Mouse (Mus musculus) lung, embryonic 16.5 days (tissue): ENCODE data around the gene Dennd1b. TPM values are rescaled to one million over a fixed set of nuclear protein-coding genes. Genes with fewer than 3 reads are reported as not detected.

Source experiments
- ATAC-seq: fragments of 200-750 bp; cut with Nextera tagmentation; 2 replicates; pipeline ENCODE4 v1.8.0; 2017; ENCODE audit warnings: low read depth, mild to moderate bottlenecking, moderate library complexity
- H3K27ac ChIP-seq: fragments of 300-500 bp; sonication (generic); 2 replicates; pipeline ENCODE4 v1.5.1; 2014; ENCODE audit warnings: mild to moderate bottlenecking, control low read depth, low read length
- H3K27me3 ChIP-seq: fragments of 300-500 bp; sonication (generic); 2 replicates; pipeline ENCODE4 v1.6.1; 2014; ENCODE audit warnings: low read depth, low read length, mixed read lengths; ENCODE audit not compliant: control insufficient read depth, insufficient read depth
- H3K36me3 ChIP-seq: fragments of 300-500 bp; sonication (generic); 2 replicates; pipeline ENCODE4 v1.6.1; 2014; ENCODE audit warnings: low read length; ENCODE audit not compliant: control insufficient read depth, insufficient read depth
- H3K4me1 ChIP-seq: fragments of 300-500 bp; sonication (generic); replicated peaks from 2 replicates; pipeline ENCODE4 v1.6.1; 2014; ENCODE audit warnings: low read length, mixed read lengths; ENCODE audit not compliant: control insufficient read depth, insufficient read depth
- H3K4me2 ChIP-seq: fragments of 300-500 bp; sonication (generic); 2 replicates; pipeline ENCODE4 v1.6.1; 2014; ENCODE audit warnings: low read depth, low read length, control low read depth
- H3K4me3 ChIP-seq: fragments of 300-500 bp; sonication (generic); 2 replicates; pipeline ENCODE4 v1.5.1; 2014; ENCODE audit warnings: mild to moderate bottlenecking, low read length, control low read depth
- H3K9ac ChIP-seq: fragments of 300-500 bp; sonication (generic); 2 replicates; pipeline ENCODE4 v1.6.1; 2014; ENCODE audit warnings: low read length, control low read depth
- H3K9me3 ChIP-seq: fragments of 300-500 bp; sonication (generic); 2 replicates; pipeline ENCODE4 v1.6.1; 2016; ENCODE audit warnings: low read length; ENCODE audit not compliant: control insufficient read depth
- WGBS: fragments of 180-500 bp; shearing (Covaris S2); extraction: QIAGEN DNeasy Blood & Tissue Kit; methylation state at CpG from one replicate; pipeline ENCODE4 v1.1.7; 2014; 5-methylcytosine and 5-hydroxymethylcytosine counted together
- polyA plus RNA-seq: library from polyadenylated mRNA; unstranded; fragments of >200 nt; fragmentation: Nextera tagmentation; extraction: Ambion mirVana; gene quantifications from 2 replicates; pipeline ENCODE4 v1.2.1, GENCODE M21; 2015

Dennd1b gene
- polyA plus RNA-seq, 1 experiment from 2014 or later = 9.1 TPM

DNA sequence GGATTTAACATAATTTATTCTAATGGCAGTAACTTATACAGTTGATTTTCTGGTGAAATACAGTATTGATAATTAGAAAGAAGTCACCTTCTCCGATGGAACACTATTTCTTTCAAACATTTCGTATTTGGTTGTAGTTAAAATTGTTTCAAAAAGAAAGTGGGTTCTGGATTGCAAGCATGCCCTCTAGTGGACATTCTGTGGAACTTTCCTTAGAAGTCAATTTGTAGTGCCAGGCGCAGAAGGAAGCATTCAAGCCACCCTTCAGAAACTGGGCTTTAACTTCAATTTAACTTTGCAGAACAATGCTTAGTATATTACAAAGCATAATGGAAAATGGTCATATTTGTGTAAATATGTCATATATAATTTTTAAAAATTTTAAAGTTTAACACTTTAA lies 193.2 kb downstream of the Dennd1b start:
- Histone ChIP-seq H3K4me2 (no peak overlapping the region), H3K27me3 (no peaks in the 10 kb centered on the region), H3K36me3 (no peaks in the 10 kb centered on the region), H3K9me3 (no peaks in the 10 kb centered on the region), H3K9ac (no peak overlapping the region), H3K4me3 (no peak overlapping the region), H3K4me1 (peaks cover 4% of the 10 kb centered on the region; the same call in 1 of the 2 replicates), H3K27ac (no peak overlapping the region)
- ATAC-seq = no peak
- WGBS = 22% methylated on average over 3 of the region's 3 CpGs

DNA sequence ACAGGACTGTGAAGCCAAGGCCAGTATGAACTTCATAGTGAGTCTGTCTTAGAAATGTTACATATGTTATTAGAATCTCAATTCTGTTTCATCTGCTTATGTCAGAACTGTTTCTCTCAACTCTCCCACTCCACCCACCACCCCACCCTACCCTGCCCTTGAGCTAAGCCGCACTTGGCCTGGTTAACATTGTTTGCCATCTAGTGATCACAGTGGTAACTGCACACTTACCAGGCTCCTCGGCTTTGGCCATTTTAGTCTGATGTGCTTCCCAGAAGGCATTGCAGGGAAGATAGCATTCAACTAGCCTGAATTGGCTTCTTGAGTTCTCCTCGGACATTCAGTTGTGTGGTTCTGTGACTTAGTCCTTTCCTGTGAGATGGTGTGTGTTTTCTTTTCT lies 198.4 kb downstream of the Dennd1b start:
- Histone ChIP-seq H3K4me3 (no peak overlapping the region), H3K9me3 (no peaks in the 10 kb centered on the region), H3K36me3 (no peaks in the 10 kb centered on the region), H3K4me1 (peaks cover 4% of the 10 kb centered on the region; the same call in 1 of the 2 replicates), H3K9ac (no peak overlapping the region), H3K27ac (no peak overlapping the region), H3K4me2 (no peak overlapping the region), H3K27me3 (no peaks in the 10 kb centered on the region)
- no peak for ATAC-seq
- 47% methylated on average over 3 of the region's 3 CpGs for WGBS

DNA sequence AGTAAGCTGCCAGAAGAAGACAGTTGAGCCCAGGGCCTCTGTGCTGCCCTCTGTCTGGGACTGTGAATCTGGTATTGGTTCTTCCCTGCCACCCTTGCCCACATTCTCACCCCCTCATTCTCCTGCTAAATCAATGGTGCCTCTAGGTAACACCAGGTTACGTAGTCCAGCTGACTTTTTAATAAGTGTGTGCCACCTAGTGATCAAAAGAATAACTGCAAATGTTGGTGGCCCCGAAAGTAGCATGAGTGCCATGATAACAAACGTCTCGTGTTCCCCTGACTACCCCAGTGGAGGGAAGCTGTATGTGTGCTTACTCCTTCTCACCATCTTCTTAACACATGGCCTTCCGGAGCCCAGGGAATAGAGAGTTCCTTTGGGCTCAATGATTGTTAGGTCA lies 199.6 kb downstream of the Dennd1b start:
- no peak overlapping the region for H3K9ac ChIP-seq
- 27% methylated on average over 5 of the region's 5 CpGs for WGBS
- H3K4me1 ChIP-seq = peaks cover 4% of the 10 kb centered on the region; the same call in 1 of the 2 replicates
- ATAC-seq = peak; percentile 46
- H3K4me3 ChIP-seq = no peak overlapping the region
- no peak overlapping the region for H3K27ac ChIP-seq
- H3K4me2 ChIP-seq = no peak overlapping the region
- no peaks in the 10 kb centered on the region for H3K36me3 ChIP-seq
- H3K9me3 ChIP-seq = no peaks in the 10 kb centered on the region
- H3K27me3 ChIP-seq = no peaks in the 10 kb centered on the region

DNA sequence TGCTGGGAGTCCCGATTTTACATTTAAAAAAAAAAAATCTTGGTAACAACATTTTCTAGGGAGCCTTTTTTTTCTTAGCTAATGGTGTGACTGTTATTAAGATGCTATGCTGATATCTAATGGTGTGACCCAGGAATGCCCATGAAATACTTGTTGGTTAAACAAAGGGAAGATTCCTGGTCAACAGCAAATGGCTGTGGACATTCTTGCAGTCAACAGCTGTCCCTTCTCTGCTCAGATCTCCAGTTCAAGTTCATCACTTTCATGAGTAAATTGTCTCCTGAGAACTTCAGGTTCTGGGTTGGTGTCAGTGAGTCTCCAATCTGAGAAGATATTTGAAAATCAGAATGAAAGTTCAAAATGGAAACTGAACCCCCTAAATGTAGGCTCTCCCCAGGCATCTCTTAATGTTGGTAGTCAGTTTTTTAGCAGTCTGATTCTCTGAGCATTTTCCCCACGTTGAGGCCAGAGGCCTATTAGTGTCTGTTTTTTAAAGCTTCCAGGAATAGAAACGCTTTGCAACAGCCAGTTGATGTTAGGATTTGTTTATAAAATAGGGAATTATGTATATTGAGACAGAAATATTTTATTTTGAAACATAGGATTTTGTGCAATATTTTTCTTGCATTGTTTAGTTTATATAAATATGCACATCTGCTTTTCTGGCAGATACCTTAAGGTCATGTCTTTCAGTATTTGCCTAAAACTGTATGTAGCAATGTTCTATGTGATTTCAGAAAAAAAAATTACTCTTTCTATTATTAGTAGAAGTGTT lies 211.0 kb downstream of the Dennd1b start:
- Histone ChIP-seq H3K36me3 (no peaks in the 10 kb centered on the region), H3K9ac (no peak overlapping the region), H3K4me1 (peaks cover 7% of the 10 kb centered on the region), H3K4me3 (no peak overlapping the region), H3K27me3 (no peaks in the 10 kb centered on the region), H3K27ac (peak overlapping the region; percentile 83), H3K9me3 (no peaks in the 10 kb centered on the region), H3K4me2 (no peak overlapping the region)
- WGBS = 44% methylated on average over 3 of the region's 3 CpGs
- peak; percentile 82 for ATAC-seq

DNA sequence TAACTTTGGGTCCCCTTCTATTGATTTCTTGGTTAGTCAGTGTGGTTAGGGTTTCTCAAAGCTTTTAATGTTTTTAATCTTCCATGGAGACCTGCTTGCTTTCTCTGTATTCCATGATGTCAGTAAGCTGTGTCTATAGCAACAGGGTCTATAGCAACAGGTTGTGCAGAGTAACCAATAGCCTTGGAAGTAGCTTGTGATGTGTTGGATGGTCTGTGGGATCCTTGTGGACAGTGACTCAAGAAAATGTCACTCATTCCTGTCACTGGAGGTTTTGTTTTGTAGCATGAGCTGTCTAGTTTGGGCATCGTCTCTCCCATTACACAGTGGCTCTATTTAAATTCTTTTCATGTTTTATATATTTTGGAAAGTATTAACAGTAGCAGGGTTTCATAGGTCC lies 216.5 kb downstream of the Dennd1b start:
- Histone ChIP-seq H3K4me1 (peaks cover 2% of the 10 kb centered on the region), H3K9ac (no peak overlapping the region), H3K4me2 (no peak overlapping the region), H3K9me3 (no peaks in the 10 kb centered on the region), H3K36me3 (no peaks in the 10 kb centered on the region), H3K4me3 (no peak overlapping the region), H3K27ac (no peak overlapping the region), H3K27me3 (no peaks in the 10 kb centered on the region)
- ATAC-seq = no peak
- 79% methylated on average over 1 of the region's 1 CpGs for WGBS

DNA sequence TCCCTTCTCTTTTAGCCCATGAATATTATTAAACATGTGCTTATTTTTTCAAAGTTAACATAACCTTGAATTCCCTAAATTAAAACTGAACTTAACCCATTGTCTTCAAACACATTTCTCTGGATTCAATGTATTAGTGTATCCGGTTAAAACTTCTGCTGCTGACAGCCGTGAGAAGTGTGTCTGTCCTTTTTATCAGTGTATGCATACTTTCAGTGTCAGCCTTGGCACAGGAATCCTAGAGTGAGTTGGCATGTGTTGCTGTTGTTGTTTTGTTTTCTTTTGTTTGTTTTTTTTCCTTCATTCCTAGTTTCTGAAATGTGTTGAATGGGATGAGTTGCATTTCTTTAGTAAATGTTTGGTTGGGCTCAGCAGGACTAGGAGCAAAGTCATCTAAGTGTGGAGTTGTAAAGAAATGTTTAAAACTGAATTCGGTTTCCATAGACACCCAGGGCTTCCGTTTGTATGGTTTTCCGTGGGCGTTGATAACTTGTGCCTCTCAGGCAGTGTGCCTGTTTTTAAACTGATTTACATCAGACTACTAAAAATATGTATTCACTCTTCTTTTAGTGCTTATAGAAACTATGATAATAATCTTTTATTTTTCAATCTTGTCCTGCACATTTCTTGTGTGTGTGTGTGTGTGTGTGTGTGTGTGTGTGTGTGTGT lies 217.4 kb downstream of the Dennd1b start:
- H3K36me3 ChIP-seq = no peaks in the 10 kb centered on the region
- H3K27ac ChIP-seq = no peak overlapping the region
- no peaks in the 10 kb centered on the region for H3K27me3 ChIP-seq
- no peaks in the 10 kb centered on the region for H3K9me3 ChIP-seq
- no peak for ATAC-seq
- no peak overlapping the region for H3K9ac ChIP-seq
- H3K4me1 ChIP-seq = peaks cover 2% of the 10 kb centered on the region
- no peak overlapping the region for H3K4me3 ChIP-seq
- H3K4me2 ChIP-seq = no peak overlapping the region
- WGBS = 42% methylated on average over 6 of the region's 6 CpGs

DNA sequence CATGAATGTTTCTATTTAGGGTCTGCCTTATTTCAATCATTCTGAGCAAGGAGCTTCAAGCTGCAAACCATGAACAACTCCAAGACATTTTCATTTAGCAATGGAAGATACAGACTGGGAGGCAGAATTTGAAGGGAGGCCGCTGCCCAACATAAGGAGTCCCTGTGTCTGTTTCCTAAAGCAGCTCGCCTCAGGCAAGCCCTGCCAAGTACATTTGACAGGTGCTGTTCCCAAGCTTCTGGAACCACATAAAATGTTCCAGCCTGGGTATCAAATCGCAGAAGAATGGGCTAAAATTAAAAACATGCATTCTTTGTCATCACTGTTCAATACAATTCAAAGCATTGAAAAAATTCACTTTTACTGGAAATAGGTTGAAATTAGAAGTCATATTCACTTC lies 229.4 kb downstream of the Dennd1b start:
- no peak overlapping the region for H3K9ac ChIP-seq
- no peaks in the 10 kb centered on the region; the same call in 1 of the 2 replicates for H3K4me1 ChIP-seq
- no peaks in the 10 kb centered on the region for H3K9me3 ChIP-seq
- H3K4me2 ChIP-seq = no peak overlapping the region
- no peak overlapping the region for H3K4me3 ChIP-seq
- H3K27me3 ChIP-seq = no peaks in the 10 kb centered on the region
- H3K36me3 ChIP-seq = no peaks in the 10 kb centered on the region
- ATAC-seq = no peak
- 77% methylated on average over 3 of the region's 3 CpGs for WGBS
- H3K27ac ChIP-seq = no peak overlapping the region

DNA sequence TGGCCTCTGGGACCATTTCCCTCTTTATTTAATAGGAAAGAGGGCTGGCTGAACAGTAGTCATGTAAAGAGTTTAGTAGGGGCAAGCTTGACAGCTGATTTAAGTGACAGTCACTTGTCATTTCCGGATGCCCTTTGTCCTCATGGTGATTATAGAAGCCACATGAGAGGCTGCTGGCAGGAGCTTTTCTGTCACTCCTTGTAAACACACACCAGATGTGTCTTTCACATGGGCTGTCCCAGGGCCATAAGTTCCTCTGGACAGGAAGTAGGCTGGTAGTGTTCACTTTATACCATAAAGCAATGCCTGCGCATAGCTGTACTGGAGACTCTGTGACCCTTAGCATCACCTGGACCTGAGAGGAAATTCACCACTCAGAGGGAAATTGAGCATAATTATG lies 230.8 kb downstream of the Dennd1b start:
- H3K9me3 ChIP-seq = no peaks in the 10 kb centered on the region
- ATAC-seq = peak; percentile 93

DNA sequence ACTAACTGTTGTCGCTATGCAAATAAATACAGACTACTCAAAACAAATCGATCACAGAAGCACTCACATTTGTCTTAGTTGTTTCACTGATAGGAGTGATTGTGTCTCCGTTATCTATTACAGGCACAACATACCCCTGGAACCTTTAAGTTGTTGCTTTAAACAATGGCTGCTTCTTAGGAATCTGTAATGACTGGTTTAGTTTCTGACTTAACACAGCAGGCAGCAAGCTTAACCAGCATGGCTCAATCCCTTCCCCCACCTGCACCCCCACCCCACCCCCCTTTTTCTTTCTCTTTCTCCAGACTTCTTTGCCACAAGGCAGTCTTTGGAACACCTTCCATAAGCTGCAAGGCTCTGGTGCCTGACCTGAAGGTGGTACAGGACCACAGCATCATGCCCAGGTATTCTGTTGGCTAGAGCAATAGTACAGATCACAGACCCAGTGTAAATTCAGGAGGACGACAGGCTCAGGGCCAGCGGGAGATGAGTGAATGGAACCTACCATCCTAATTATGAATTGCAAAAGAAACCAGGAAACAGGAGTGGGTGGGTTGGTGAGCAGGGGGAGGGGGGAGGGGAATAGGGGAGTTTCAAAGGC lies 231.3 kb downstream of the Dennd1b start:
- Histone ChIP-seq H3K4me1 (no peaks in the 10 kb centered on the region; the same call in 1 of the 2 replicates), H3K9me3 (no peaks in the 10 kb centered on the region), H3K36me3 (no peaks in the 10 kb centered on the region), H3K27ac (no peak overlapping the region), H3K9ac (no peak overlapping the region), H3K4me3 (no peak overlapping the region), H3K27me3 (no peaks in the 10 kb centered on the region), H3K4me2 (no peak overlapping the region)
- no peak for ATAC-seq
- 16% methylated on average over 5 of the region's 5 CpGs for WGBS

More for the DNA sequence above, 230.8 kb downstream of the Dennd1b start:
- Histone ChIP-seq H3K4me2 (no peak overlapping the region), H3K4me3 (no peak overlapping the region), H3K27ac (no peak overlapping the region), H3K36me3 (no peaks in the 10 kb centered on the region), H3K27me3 (no peaks in the 10 kb centered on the region), H3K9ac (no peak overlapping the region), H3K4me1 (no peaks in the 10 kb centered on the region; the same call in 1 of the 2 replicates)
- WGBS = 33% methylated on average over 2 of the region's 2 CpGs
